ENCODE assay signal across 8 mouse cellular contexts in the genomic region with DNA sequence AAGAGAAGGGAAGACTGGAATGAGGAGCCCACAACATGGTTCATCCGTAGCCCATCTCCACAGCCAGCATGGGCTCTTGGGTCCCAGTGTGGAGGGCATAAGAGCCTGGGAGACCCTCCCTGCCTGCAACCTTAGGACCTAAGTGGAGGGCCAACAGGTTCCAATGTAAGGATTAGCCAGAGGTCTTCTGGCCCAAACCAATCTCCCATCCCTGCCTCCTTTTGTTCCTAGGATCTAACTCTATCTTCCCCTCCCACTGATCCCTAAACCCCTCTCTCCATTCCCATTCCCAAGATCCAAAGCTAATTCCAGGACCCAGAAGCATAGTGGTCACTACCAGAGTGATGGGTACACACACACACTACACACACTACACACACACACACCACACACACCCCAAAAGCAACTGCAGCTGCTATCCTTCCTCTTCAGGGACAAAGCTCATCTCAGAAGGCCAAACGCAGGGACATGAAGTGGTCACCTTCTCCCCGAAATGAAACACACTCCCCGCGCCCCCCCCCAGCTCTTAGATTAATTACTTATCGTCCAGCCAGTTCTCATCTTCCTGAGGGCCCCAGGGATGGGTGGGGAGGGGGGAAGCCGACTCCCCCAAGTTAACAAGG. TPM values are rescaled to one million over a fixed set of nuclear protein-coding genes. Genes with fewer than 3 reads are reported as not detected.
DNase-seq lines count a peak whose midpoint lies in the region; ATAC-seq and TF ChIP-seq lines count a peak whose summit lies in the region.

No protein-coding gene starts in this region.

- TF ChIP-seq POLR2A in MEL (IDR thresholded peaks at IDR 0.05; ENCODE audit: control insufficient read depth in 1 of 2, insufficient read depth in 1 of 2, low read depth in 1 of 2, low read length in 2 of 2, poor library complexity in 1 of 2) = no peak

- H3K9me3 ChIP-seq in heart, embryonic 14.5 days (ENCODE audit: control insufficient read depth, low read length) = no peaks in the 10 kb centered on the region
- H3K9me3 ChIP-seq in MEL (replicated peaks; ENCODE audit: insufficient read depth, low read length) = no peaks in the 10 kb centered on the region
- no peaks in the 10 kb centered on the region for H3K9me3 ChIP-seq in heart, embryonic 16.5 days (replicated peaks; ENCODE audit: control insufficient read depth, low read length)

- no peak for DNase-seq in heart, adult 9 months (ENCODE audit: low spot score in 2 of 2)
- DNase-seq in MEL (ENCODE audit: low read depth, low spot score) = no peak
- no peak for DNase-seq in frontal cortex, postnatal 36 days (ENCODE audit: low spot score in 2 of 2)
- no peak for DNase-seq in gastrocnemius, postnatal 25 days

- no peak for TF ChIP-seq CTCF in MEL (IDR thresholded peaks at IDR 0.05 in 2 of 3, conservative IDR thresholded peaks at IDR 0.05 in 1 of 3; ENCODE audit: control insufficient read depth in 1 of 3, insufficient read depth in 1 of 3, low read depth in 2 of 3, low read length in 3 of 3, poor library complexity in 1 of 3, severe bottlenecking in 1 of 3)

- H3K9ac ChIP-seq in heart, embryonic 14.5 days (ENCODE audit: low read length) = peak overlapping the region; percentile 96
- peak overlapping the region; percentile 74 for H3K9ac ChIP-seq in MEL (ENCODE audit: control insufficient read depth, low read depth, low read length, poor library complexity, severe bottlenecking)
- peak overlapping the region; percentile 87 for H3K9ac ChIP-seq in heart, embryonic 16.5 days (ENCODE audit: low read length)

- TF ChIP-seq EP300 in MEL (IDR thresholded peaks at IDR 0.05; ENCODE audit: low read depth in 1 of 2, low read length in 2 of 2) = no peak

- 11% methylated on average over 7 of the region's 7 CpGs for WGBS in heart, embryonic 14.5 days
- WGBS in heart, embryonic 16.5 days = 14% methylated on average over 7 of the region's 7 CpGs
- 27% methylated on average over 6 of the region's 7 CpGs for WGBS in macrophage (ENCODE audit: missing documents)

- 0 out of 2 replicates have a peak, but pooled peaks cover 2% of the 10 kb centered on the region for H3K36me3 ChIP-seq in heart, embryonic 14.5 days (ENCODE audit: control insufficient read depth, insufficient read depth, low read length)
- peaks cover 0 to 5% of the 10 kb centered on the region in 2 experiments; a peak in 1 of 4 replicates for H3K36me3 ChIP-seq in MEL (ENCODE audit: control insufficient read depth in 1 of 2, insufficient read depth in 2 of 2, low read length in 2 of 2)
- H3K36me3 ChIP-seq in heart, embryonic 16.5 days (ENCODE audit: control insufficient read depth, insufficient read depth) = no peaks in the 10 kb centered on the region; the same call in 1 of the 2 replicates
- H3K36me3 ChIP-seq in macrophage (ENCODE audit: inconsistent target) = peaks cover 9% of the 10 kb centered on the region

- H3K4me2 ChIP-seq in heart, embryonic 14.5 days (ENCODE audit: low read length) = peak overlapping the region; percentile 93
- H3K4me2 ChIP-seq in heart, embryonic 16.5 days (ENCODE audit: low read depth, low read length) = peak overlapping the region; percentile 81

- no peak for ATAC-seq in heart, embryonic 14.5 days (ENCODE audit: insufficient number of reproducible peaks, insufficient read depth, low FRiP score, low read depth)
- ATAC-seq in heart, embryonic 16.5 days (replicated peaks; ENCODE audit: extremely low read depth, insufficient read depth, low FRiP score) = no peak
- ATAC-seq in megakaryocyte-erythroid progenitor cell, adult 5-6 weeks (replicated peaks; ENCODE audit: low FRiP score, low TSS enrichment, poor library complexity, severe bottlenecking) = no peak

- H3K79me2 ChIP-seq in MEL (ENCODE audit: control insufficient read depth, insufficient read depth, low read length, poor library complexity) (no peaks in the 10 kb centered on the region; the same call in 1 of the 2 replicates), macrophage (ENCODE audit: inconsistent target) (peaks cover 59% of the 10 kb centered on the region)

- no peaks in the 10 kb centered on the region for H3K27me3 ChIP-seq in heart, embryonic 14.5 days (ENCODE audit: control insufficient read depth, insufficient read depth, low read length)
- H3K27me3 ChIP-seq in MEL (ENCODE audit: control insufficient read depth in 1 of 2, insufficient read depth in 2 of 2, low read length in 2 of 2) = peaks cover 0 to 6% of the 10 kb centered on the region in 2 experiments; a peak in 1 of 4 replicates
- H3K27me3 ChIP-seq in heart, embryonic 16.5 days (ENCODE audit: control insufficient read depth, insufficient read depth, low read length) = no peaks in the 10 kb centered on the region

- peaks cover 38 to 59% of the 10 kb centered on the region in 2 experiments for H3K4me1 ChIP-seq in heart, embryonic 14.5 days (ENCODE audit: control insufficient read depth in 2 of 2, insufficient read depth in 2 of 2, low read length in 2 of 2)
- H3K4me1 ChIP-seq in MEL (ENCODE audit: control insufficient read depth in 1 of 2, insufficient read depth in 2 of 2, low read length in 2 of 2) = peaks cover 16 to 23% of the 10 kb centered on the region in 2 experiments
- peaks cover 50% of the 10 kb centered on the region for H3K4me1 ChIP-seq in heart, embryonic 16.5 days (ENCODE audit: control insufficient read depth, insufficient read depth, low read length)

- peak overlapping the region; percentile 81 to 98 for H3K4me3 ChIP-seq in heart, embryonic 14.5 days (ENCODE audit: control insufficient read depth in 1 of 2, insufficient read depth in 1 of 2, low read depth in 1 of 2, low read length in 2 of 2)
- H3K4me3 ChIP-seq in MEL (ENCODE audit: control insufficient read depth in 1 of 2, insufficient read depth in 1 of 2, low read depth in 2 of 2, low read length in 2 of 2) = peak overlapping the region; percentile 63 to 92
- peak overlapping the region; percentile 70 for H3K4me3 ChIP-seq in heart, embryonic 16.5 days (ENCODE audit: low read length)
- H3K4me3 ChIP-seq in macrophage (ENCODE audit: inconsistent target) = peak overlapping the region; percentile 89

- peak overlapping the region in 1 of 2 experiments; percentile 88; a peak in 2 of 4 replicates for H3K27ac ChIP-seq in heart, embryonic 14.5 days (replicated peaks in 1 of 2; ENCODE audit: control insufficient read depth in 1 of 2, insufficient read depth in 1 of 2, low read depth in 2 of 2, low read length in 2 of 2)
- no peak overlapping the region for H3K27ac ChIP-seq in MEL (ENCODE audit: control insufficient read depth, low read depth, low read length)
- no peak overlapping the region for H3K27ac ChIP-seq in heart, embryonic 16.5 days (ENCODE audit: low read length)
- H3K27ac ChIP-seq in macrophage = peak overlapping the region; percentile 70

- TF ChIP-seq RAD21 in MEL (IDR thresholded peaks at IDR 0.05; ENCODE audit: low read depth, low read length) = no peak

RNA-seq across cellular contexts. Expression of gene Hdac5, which starts 1.2 kb away (rescaled TPM):
- polyA plus RNA-seq in heart, embryonic 14.5 days (2014; fragmentation: Nextera tagmentation; extraction: Ambion mirVana) = 52.1 and 54.5 TPM in 2 replicates
- 9.1 and 10.4 TPM in 2 replicates for total RNA-seq in MEL (2012; rRNA removed)
- polyA plus RNA-seq in MEL (2012; ENCODE audit: insufficient read depth in 1 of 2, insufficient read length in 2 of 2, low read depth in 1 of 2, low replicate concordance in 2 of 2, missing spikeins in 1 of 2) (10 to 100 TPM in 1 of 2 experiments, not detected in 1; 29.3 TPM), macrophage (2018) (31.9 to 58.0 TPM (median 47.9 TPM) in 3 replicates)
- polyA plus RNA-seq in heart, embryonic 16.5 days (2015; fragmentation: Nextera tagmentation; extraction: Ambion mirVana) = 86.7 and 96.4 TPM in 2 replicates
- 100 to 1,000 TPM in 13 of 26 experiments, 10 to 100 TPM in 13; 10.5 to 341 (median 94.0) TPM for total RNA-seq in macrophage (2018; cell fraction: chromatin; rRNA removed)
- 10 to 100 TPM; 24.5 to 71.8 (median 47.2) TPM for total RNA-seq in macrophage (2018; cell fraction: cytosol; rRNA removed)
- total RNA-seq in macrophage (2018; cell fraction: nucleus; rRNA removed) = 100 to 1,000 TPM in 7 of 26 experiments, 10 to 100 TPM in 19; 11.4 to 146 (median 63.2) TPM
- 10 to 100 TPM; 61.8 to 63.6 TPM for total RNA-seq in gastrocnemius, postnatal 25 days (2021)
- total RNA-seq in megakaryocyte-erythroid progenitor cell, adult 5-6 weeks (2014; fragmentation: Nextera tagmentation) = 10.7 and 16.6 TPM in 2 replicates
- 6.1 and 11.4 TPM in 2 replicates for total RNA-seq in megakaryocyte-erythroid progenitor cell, adult 5-6 weeks (2017)

RNA-seq across cellular contexts. Expression of gene BC030867, which starts 19.9 kb away (rescaled TPM):
- polyA plus RNA-seq in heart, embryonic 14.5 days (2014; fragmentation: Nextera tagmentation; extraction: Ambion mirVana) = 8.7 and 10.3 TPM in 2 replicates
- 19.5 and 20.0 TPM in 2 replicates for total RNA-seq in MEL (2012; rRNA removed)
- polyA plus RNA-seq in MEL (2012; ENCODE audit: insufficient read depth in 1 of 2, insufficient read length in 2 of 2, low read depth in 1 of 2, low replicate concordance in 2 of 2, missing spikeins in 1 of 2) (10 to 100 TPM; 36.2 to 51.7 TPM), macrophage (2018) (0.22 to 4.2 TPM (median 1.5 TPM) in 3 replicates)
- polyA plus RNA-seq in heart, embryonic 16.5 days (2015; fragmentation: Nextera tagmentation; extraction: Ambion mirVana) = 11.8 and 12.3 TPM in 2 replicates
- 1 to 10 TPM in 20 of 26 experiments, under 1 TPM in 5, not detected in 1; 0.41 to 8.4 (median 1.8) TPM for total RNA-seq in macrophage (2018; cell fraction: chromatin; rRNA removed)
- 1 to 10 TPM in 7 of 26 experiments, under 1 TPM in 19; 0.08 to 1.6 (median 0.71) TPM for total RNA-seq in macrophage (2018; cell fraction: cytosol; rRNA removed)
- 1 to 10 TPM in 18 of 26 experiments, under 1 TPM in 7, not detected in 1; 0.31 to 9.6 (median 1.6) TPM for total RNA-seq in macrophage (2018; cell fraction: nucleus; rRNA removed)
- not detected for total RNA-seq in gastrocnemius, postnatal 25 days (2021)
- total RNA-seq in megakaryocyte-erythroid progenitor cell, adult 5-6 weeks (2014; fragmentation: Nextera tagmentation) = 36.4 and 48.1 TPM in 2 replicates
- 7.5 and 12.3 TPM in 2 replicates for total RNA-seq in megakaryocyte-erythroid progenitor cell, adult 5-6 weeks (2017)

RNA-seq across cellular contexts. Expression of gene G6pc3, which starts 39.3 kb away (rescaled TPM):
- polyA plus RNA-seq in heart, embryonic 14.5 days (2014; fragmentation: Nextera tagmentation; extraction: Ambion mirVana) = 24.8 and 27.8 TPM in 2 replicates
- 46.4 and 48.9 TPM in 2 replicates for total RNA-seq in MEL (2012; rRNA removed)
- polyA plus RNA-seq in MEL (2012; ENCODE audit: insufficient read depth in 1 of 2, insufficient read length in 2 of 2, low read depth in 1 of 2, low replicate concordance in 2 of 2, missing spikeins in 1 of 2) = 100 to 1,000 TPM in 1 of 2 experiments, not detected in 1; 104 TPM
- polyA plus RNA-seq in heart, embryonic 16.5 days (2015; fragmentation: Nextera tagmentation; extraction: Ambion mirVana) = 24.4 and 25.0 TPM in 2 replicates
- total RNA-seq in macrophage (2018; cell fraction: chromatin; rRNA removed) = 10 to 100 TPM in 22 of 26 experiments, 1 to 10 TPM in 4; 6.7 to 33.0 (median 16.8) TPM
- 10 to 100 TPM; 14.9 to 31.6 (median 22.0) TPM for total RNA-seq in macrophage (2018; cell fraction: cytosol; rRNA removed)
- total RNA-seq in macrophage (2018; cell fraction: nucleus; rRNA removed) = 10 to 100 TPM; 11.6 to 41.7 (median 24.0) TPM
- 17.7 to 29.9 TPM (median 27.6 TPM) in 3 replicates for polyA plus RNA-seq in macrophage (2018)
- total RNA-seq in gastrocnemius, postnatal 25 days (2021) = 10 to 100 TPM; 37.8 to 44.5 TPM
- total RNA-seq in megakaryocyte-erythroid progenitor cell, adult 5-6 weeks (2014; fragmentation: Nextera tagmentation) = 71.5 and 93.3 TPM in 2 replicates
- total RNA-seq in megakaryocyte-erythroid progenitor cell, adult 5-6 weeks (2017) = 39.9 and 59.4 TPM in 2 replicates

RNA-seq across cellular contexts. Expression of gene Asb16, which starts 39.8 kb away (rescaled TPM):
- 0.09 and 0.11 TPM in 2 replicates for polyA plus RNA-seq in heart, embryonic 14.5 days (2014; fragmentation: Nextera tagmentation; extraction: Ambion mirVana)
- total RNA-seq in MEL (2012; rRNA removed) = 3.9 and 4.4 TPM in 2 replicates
- polyA plus RNA-seq in MEL (2012; ENCODE audit: insufficient read depth in 1 of 2, insufficient read length in 2 of 2, low read depth in 1 of 2, low replicate concordance in 2 of 2, missing spikeins in 1 of 2) (1 to 10 TPM in 1 of 2 experiments, not detected in 1; 8.5 TPM), macrophage (2018) (not detected in 3 replicates)
- polyA plus RNA-seq in heart, embryonic 16.5 days (2015; fragmentation: Nextera tagmentation; extraction: Ambion mirVana) = 0.08 and 0.09 TPM in 2 replicates
- not detected for total RNA-seq in macrophage (2018; cell fraction: chromatin; rRNA removed)
- total RNA-seq in macrophage (2018; cell fraction: cytosol; rRNA removed) = under 1 TPM in 2 of 26 experiments, not detected in 24; 0.04 to 0.09 TPM
- total RNA-seq in macrophage (2018; cell fraction: nucleus; rRNA removed) = not detected
- 10 to 100 TPM; 70.0 to 71.3 TPM for total RNA-seq in gastrocnemius, postnatal 25 days (2021)
- total RNA-seq in megakaryocyte-erythroid progenitor cell, adult 5-6 weeks (2014; fragmentation: Nextera tagmentation) = 2.2 and 2.5 TPM in 2 replicates
- 0.84 and 1.3 TPM in 2 replicates for total RNA-seq in megakaryocyte-erythroid progenitor cell, adult 5-6 weeks (2017)

RNA-seq across cellular contexts. Expression of gene Lsm12, which starts 43.7 kb away (rescaled TPM):
- 60.3 and 62.1 TPM in 2 replicates for polyA plus RNA-seq in heart, embryonic 14.5 days (2014; fragmentation: Nextera tagmentation; extraction: Ambion mirVana)
- total RNA-seq in MEL (2012; rRNA removed) = 74.2 and 75.0 TPM in 2 replicates
- polyA plus RNA-seq in MEL (2012; ENCODE audit: insufficient read depth in 1 of 2, insufficient read length in 2 of 2, low read depth in 1 of 2, low replicate concordance in 2 of 2, missing spikeins in 1 of 2) (100 to 1,000 TPM; 128 to 150 TPM), macrophage (2018) (28.1 to 59.1 TPM (median 48.0 TPM) in 3 replicates)
- polyA plus RNA-seq in heart, embryonic 16.5 days (2015; fragmentation: Nextera tagmentation; extraction: Ambion mirVana) = 60.5 and 77.2 TPM in 2 replicates
- total RNA-seq in macrophage (2018; cell fraction: chromatin; rRNA removed) = 10 to 100 TPM in 18 of 26 experiments, 1 to 10 TPM in 8; 3.7 to 22.1 (median 11.9) TPM
- 10 to 100 TPM; 40.2 to 65.6 (median 52.9) TPM for total RNA-seq in macrophage (2018; cell fraction: cytosol; rRNA removed)
- total RNA-seq in macrophage (2018; cell fraction: nucleus; rRNA removed) = 10 to 100 TPM; 12.0 to 52.2 (median 25.1) TPM
- total RNA-seq in gastrocnemius, postnatal 25 days (2021) = 10 to 100 TPM; 79.7 to 84.2 TPM
- total RNA-seq in megakaryocyte-erythroid progenitor cell, adult 5-6 weeks (2014; fragmentation: Nextera tagmentation) = 110 TPM in 2 replicates
- 71.3 and 94.9 TPM in 2 replicates for total RNA-seq in megakaryocyte-erythroid progenitor cell, adult 5-6 weeks (2017)
